Mouse (Mus musculus) forebrain, embryonic 15.5 days (tissue): ENCODE results near the gene Fam229a. TPM values are rescaled to one million over a fixed set of nuclear protein-coding genes. Genes with fewer than 3 reads are reported as not detected.

Experiments used
- ATAC-seq: fragments of 200-750 bp; cut with Nextera tagmentation; replicated peaks from 2 replicates; pipeline ENCODE4 v1.8.0; 2017; ENCODE audit warnings: mild to moderate bottlenecking, moderate TSS enrichment, moderate library complexity
- H3K27ac ChIP-seq: fragments of 300-500 bp; sonication (generic); replicated peaks from 2 replicates; pipeline ENCODE4 v1.5.1; 2015; ENCODE audit warnings: mild to moderate bottlenecking, inconsistent platforms
- H3K27me3 ChIP-seq: fragments of 300-500 bp; sonication (generic); 2 replicates; pipeline ENCODE4 v1.6.1; 2015; ENCODE audit warnings: inconsistent platforms
- H3K36me3 ChIP-seq: fragments of 300-500 bp; sonication (generic); 2 replicates; pipeline ENCODE4 v1.6.1; 2015; ENCODE audit warnings: mild to moderate bottlenecking, inconsistent platforms
- H3K4me1 ChIP-seq: fragments of 300-500 bp; sonication (generic); 2 replicates; pipeline ENCODE4 v1.6.1; 2015; ENCODE audit warnings: inconsistent platforms
- H3K4me2 ChIP-seq: fragments of 300-500 bp; sonication (generic); replicated peaks from 2 replicates; pipeline ENCODE4 v1.6.1; 2015; ENCODE audit warnings: mild to moderate bottlenecking, inconsistent platforms
- H3K4me3 ChIP-seq: fragments of 300-500 bp; sonication (generic); 2 replicates; pipeline ENCODE4 v1.5.1; 2015; ENCODE audit warnings: mild to moderate bottlenecking, inconsistent platforms
- H3K9ac ChIP-seq: fragments of 300-500 bp; sonication (generic); replicated peaks from 2 replicates; pipeline ENCODE4 v1.6.1; 2015; ENCODE audit warnings: mild to moderate bottlenecking, inconsistent platforms
- H3K9me3 ChIP-seq: fragments of 300-500 bp; sonication (generic); 2 replicates; pipeline ENCODE4 v1.6.1; 2016; ENCODE audit warnings: inconsistent platforms
- WGBS: fragments of 180-500 bp; shearing (Covaris S2); methylation state at CpG from one replicate; pipeline ENCODE4 v1.1.7; 2015; ENCODE audit warnings: mixed read lengths; 5-methylcytosine and 5-hydroxymethylcytosine counted together
- polyA plus RNA-seq: library from polyadenylated mRNA; unstranded; fragments of >200 nt; fragmentation: Nextera tagmentation; extraction: Ambion mirVana; gene quantifications from 2 replicates; pipeline ENCODE4 v1.2.1, GENCODE M21; 2015

Fam229a gene
- polyA plus RNA-seq, 1 experiment from 2014 or later, result not detected

DNA sequence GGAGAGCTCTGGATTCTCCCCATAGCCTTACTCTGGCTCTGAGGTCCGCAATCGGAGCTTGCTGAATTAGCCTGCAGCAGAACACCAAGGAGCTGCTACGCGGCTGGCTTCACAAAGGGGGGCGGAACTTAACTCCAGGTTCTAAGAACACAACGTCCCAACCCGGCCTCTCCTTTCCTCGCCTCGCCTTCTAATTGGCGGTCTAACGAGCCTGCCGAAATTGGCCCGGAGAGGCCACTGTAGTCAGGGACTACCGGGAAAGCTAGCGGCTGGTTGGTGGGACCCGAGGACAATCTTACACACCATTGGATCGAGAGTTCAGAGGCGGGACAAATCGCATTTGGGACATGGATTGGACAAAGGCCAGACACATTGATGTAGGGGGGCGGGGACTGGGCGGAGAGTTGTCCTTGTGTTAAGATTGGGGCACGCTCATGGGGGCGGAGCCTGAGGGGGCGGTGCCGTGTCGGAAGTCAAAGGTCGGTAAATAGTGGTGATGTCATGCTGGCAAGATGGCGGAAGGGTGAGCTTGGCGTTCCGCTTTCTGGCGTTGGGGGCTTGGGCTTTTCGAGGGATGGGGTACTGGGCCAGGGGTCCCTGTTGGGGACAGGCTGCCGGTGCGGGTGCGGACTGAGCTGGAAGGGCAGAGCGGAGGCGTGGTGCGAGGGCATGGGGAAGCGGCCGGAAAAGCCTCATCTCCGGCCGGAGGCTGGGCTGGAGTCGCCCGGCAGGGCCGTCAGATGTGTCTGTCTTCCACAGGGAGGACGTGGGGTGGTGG, 29.6 kb upstream of the Fam229a start, which contains the start of gene Bsdc1:
Gene Bsdc1 (plus strand): TSS at position 399 of the 778 bp plus-strand sequence.
- H3K4me3 ChIP-seq, result peak within 1 kb of the TSS; percentile 99
- under 1% methylated on average over 46 of the region's 46 CpGs for WGBS

DNA sequence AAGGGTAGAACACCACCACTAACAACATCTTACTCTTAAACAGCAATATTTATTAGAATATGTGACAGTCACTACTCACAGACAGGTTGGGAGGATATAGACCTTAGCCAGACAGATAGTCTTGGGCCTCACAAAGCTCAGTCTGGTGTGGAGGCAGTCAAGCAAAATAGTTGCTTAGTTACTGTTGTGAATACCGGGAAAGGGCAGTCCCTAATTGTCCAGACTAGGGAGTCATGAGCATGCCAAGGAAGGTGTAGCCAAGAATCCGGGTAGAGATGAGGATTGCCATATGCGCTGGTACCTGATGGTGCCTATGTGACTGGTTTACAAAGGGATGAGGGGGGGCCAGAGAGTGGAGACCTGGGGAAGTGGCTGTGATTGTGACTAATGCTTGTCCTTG, 28.9 kb upstream of the Fam229a start:
- Histone ChIP-seq H3K4me2 (peak overlapping the region; percentile 91), H3K9me3 (no peaks in the 10 kb centered on the region), H3K27me3 (no peaks in the 10 kb centered on the region), H3K4me1 (peaks cover 18% of the 10 kb centered on the region), H3K27ac (peak overlapping the region; percentile 97; the same call in 1 of the 2 replicates), H3K4me3 (peak overlapping the region; percentile 99), H3K9ac (peak overlapping the region; percentile 91), H3K36me3 (peaks cover 26% of the 10 kb centered on the region)
- WGBS, result 40% methylated on average over 3 of the region's 3 CpGs
- no peak for ATAC-seq

More for the DNA sequence above, 29.6 kb upstream of the Fam229a start, which contains the start of gene Bsdc1:
- peak within 1 kb of the TSS; percentile 97 for H3K27ac ChIP-seq
- H3K9ac ChIP-seq, result peak within 1 kb of the TSS; percentile 91
- H3K27me3 ChIP-seq, result no peaks in the 10 kb centered on the region
- ATAC-seq, result peak; percentile 99
- no peaks in the 10 kb centered on the region for H3K9me3 ChIP-seq
- H3K36me3 ChIP-seq, result peaks cover 18% of the 10 kb centered on the region
- peaks cover 18% of the 10 kb centered on the region for H3K4me1 ChIP-seq
- H3K4me2 ChIP-seq, result peak within 1 kb of the TSS; percentile 91

DNA sequence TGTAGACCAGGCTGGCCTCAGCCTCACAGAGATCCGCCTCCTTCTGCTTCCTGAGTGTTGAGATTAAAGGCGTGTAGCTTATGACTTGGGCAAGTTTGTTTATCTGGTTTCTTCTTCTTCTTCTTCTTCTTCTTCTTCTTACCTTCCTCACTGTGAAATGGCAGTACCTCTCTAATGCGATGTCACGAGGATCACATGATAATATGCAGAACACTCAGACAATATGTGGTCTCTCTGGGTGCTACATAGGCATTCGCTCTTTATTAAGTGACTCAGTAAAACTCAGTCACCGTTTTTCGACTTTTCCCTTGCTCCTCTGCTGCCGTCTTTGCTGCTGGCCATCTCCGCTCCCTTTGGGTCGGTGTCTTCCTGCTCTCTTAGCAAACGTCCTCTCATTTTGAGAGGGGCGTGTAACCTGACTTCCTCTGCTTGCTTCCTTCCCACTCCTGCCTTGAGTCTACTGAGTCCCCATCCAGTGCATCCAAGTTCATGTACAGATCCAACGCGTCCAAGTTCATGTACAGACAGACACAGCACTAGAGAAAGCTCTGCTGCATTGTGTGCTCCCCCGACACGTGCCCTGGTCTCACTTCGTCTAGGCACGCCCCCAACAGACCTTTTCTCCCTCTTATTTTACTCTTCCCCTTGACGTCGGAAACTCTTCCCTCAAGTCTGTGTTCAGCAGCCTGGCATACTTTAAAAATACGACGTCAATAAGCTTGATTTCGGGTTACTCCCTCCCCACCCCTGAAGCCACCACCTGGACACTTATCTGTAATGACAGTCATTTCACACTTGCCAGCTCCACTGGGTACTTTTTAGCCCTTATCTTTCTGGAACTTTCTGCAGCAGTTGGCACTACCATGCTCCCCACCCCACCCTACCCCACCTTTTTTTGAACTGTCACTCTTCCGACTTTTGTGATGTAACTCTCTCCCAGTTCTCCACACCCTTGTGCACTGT, 27.6 kb upstream of the Fam229a start:
- no peak overlapping the region for H3K27ac ChIP-seq
- no peak overlapping the region for H3K4me3 ChIP-seq
- no peak for ATAC-seq
- H3K9ac ChIP-seq, result no peak overlapping the region
- H3K4me1 ChIP-seq, result peaks cover 18% of the 10 kb centered on the region
- H3K36me3 ChIP-seq, result peaks cover 38% of the 10 kb centered on the region
- no peaks in the 10 kb centered on the region for H3K9me3 ChIP-seq
- no peaks in the 10 kb centered on the region for H3K27me3 ChIP-seq
- WGBS, result 89% methylated on average over 24 of the region's 24 CpGs
- no peak overlapping the region for H3K4me2 ChIP-seq

DNA sequence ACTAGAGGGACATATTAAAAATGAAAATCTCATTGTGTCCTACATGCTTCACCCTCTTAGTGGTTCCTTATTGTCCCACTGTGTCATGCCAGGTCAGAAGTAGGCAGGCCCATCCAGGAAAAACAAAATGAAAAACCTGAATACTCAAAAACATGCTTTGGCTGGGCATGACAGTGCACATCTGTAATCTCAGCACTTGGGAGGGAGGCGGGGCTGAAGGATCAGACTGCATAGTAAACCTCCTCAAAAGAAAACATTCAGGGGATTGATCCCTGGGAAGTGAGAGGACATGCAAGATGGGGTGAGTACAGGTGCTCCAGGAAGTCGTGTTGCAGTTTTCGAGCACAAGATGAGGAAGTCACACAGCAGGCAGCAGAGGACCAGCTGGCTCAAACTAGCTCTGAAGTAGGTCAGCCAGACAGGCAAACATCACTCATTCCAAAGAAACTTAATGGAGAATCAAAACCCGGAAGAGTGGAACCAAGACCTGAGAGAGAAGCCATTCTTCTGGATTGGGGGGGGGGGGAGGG, 26.6 kb upstream of the Fam229a start:
- Histone ChIP-seq H3K4me2 (no peak overlapping the region), H3K9ac (no peak overlapping the region), H3K27ac (no peak overlapping the region), H3K27me3 (no peaks in the 10 kb centered on the region), H3K4me3 (no peak overlapping the region), H3K36me3 (peaks cover 48% of the 10 kb centered on the region), H3K9me3 (no peaks in the 10 kb centered on the region), H3K4me1 (peaks cover 18% of the 10 kb centered on the region)
- WGBS, result 84% methylated on average over 4 of the region's 4 CpGs
- ATAC-seq, result no peak

DNA sequence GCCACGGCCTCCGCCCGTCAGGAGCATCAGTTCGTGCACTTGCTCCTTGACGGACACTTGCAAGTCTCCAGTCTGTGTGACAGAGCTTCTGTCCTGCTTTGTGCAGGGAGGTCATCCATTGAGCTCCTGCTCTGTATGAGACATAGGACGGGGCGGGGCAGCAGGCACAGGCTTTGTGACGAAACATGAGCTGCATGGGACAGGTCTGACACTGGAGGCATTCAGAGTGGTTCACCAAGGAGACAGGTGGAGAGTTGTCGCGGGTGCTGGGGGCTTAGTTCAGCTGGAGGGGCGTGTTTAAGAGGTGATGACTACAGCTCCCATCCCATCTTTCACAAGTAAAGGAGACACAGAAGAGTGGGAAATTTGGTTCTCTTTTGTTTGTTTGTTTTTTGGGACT, 14.9 kb upstream of the Fam229a start:
- H3K27me3 ChIP-seq, result no peaks in the 10 kb centered on the region
- H3K4me1 ChIP-seq, result no peaks in the 10 kb centered on the region
- WGBS, result 90% methylated on average over 11 of the region's 11 CpGs
- H3K4me3 ChIP-seq, result no peak overlapping the region
- peaks cover 85% of the 10 kb centered on the region for H3K36me3 ChIP-seq
- ATAC-seq, result no peak
- H3K9ac ChIP-seq, result no peak overlapping the region
- H3K27ac ChIP-seq, result no peak overlapping the region
- no peaks in the 10 kb centered on the region for H3K9me3 ChIP-seq
- no peak overlapping the region for H3K4me2 ChIP-seq

DNA sequence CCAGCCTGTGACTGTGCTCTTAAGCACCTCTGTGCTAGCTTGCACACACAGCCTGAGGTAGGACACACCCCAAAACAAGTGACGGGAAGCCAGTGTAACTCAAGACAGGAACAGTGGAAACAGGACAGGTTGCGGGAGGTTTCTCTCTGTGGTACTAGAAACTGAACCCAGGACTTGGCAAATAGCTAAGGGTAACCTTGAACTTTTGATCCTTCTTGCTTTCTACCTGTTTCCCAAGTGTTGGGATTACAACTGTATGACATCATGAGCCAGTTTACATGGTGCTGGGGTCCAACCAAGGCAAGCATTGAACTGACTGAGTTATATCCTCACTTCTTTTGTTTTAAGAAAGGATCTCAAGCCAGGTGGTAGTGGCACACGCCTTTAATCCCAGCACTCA, 11.1 kb upstream of the Fam229a start:
- H3K36me3 ChIP-seq, result peaks cover 72% of the 10 kb centered on the region

DNA sequence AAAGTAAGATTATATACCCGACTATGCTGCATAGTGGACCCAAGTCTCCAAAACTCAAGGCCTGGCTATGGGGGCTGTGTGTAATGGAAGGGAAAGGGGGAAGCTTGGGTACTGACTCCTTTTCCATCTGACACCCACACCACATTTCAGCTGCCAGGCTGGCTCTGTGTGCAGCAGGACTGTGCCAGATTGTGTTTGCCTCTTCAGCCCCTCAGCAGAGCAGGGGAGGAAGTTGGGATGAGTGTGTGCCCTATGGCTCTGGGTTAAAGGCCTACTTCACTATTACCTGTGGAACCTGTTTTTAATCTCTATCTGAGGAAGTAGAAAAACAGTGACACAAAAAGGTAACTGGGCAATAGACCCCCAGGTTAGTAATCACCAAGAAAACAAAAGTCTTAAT, 9.9 kb upstream of the Fam229a start:
- H3K9me3 ChIP-seq, result no peaks in the 10 kb centered on the region
- H3K27ac ChIP-seq, result no peak overlapping the region
- no peak overlapping the region for H3K4me2 ChIP-seq
- H3K4me1 ChIP-seq, result no peaks in the 10 kb centered on the region
- H3K27me3 ChIP-seq, result no peaks in the 10 kb centered on the region
- no peak overlapping the region for H3K4me3 ChIP-seq
- WGBS, result 84% methylated on average over 1 of the region's 1 CpGs
- ATAC-seq, result no peak
- no peak overlapping the region for H3K9ac ChIP-seq
- H3K36me3 ChIP-seq, result peaks cover 74% of the 10 kb centered on the region

More for the DNA sequence above, 11.1 kb upstream of the Fam229a start:
- Histone ChIP-seq H3K9ac (no peak overlapping the region), H3K4me2 (no peak overlapping the region), H3K9me3 (no peaks in the 10 kb centered on the region), H3K4me1 (no peaks in the 10 kb centered on the region), H3K27ac (no peak overlapping the region), H3K4me3 (no peak overlapping the region), H3K27me3 (no peaks in the 10 kb centered on the region)
- ATAC-seq, result no peak
- WGBS, result 88% methylated on average over 3 of the region's 3 CpGs

DNA sequence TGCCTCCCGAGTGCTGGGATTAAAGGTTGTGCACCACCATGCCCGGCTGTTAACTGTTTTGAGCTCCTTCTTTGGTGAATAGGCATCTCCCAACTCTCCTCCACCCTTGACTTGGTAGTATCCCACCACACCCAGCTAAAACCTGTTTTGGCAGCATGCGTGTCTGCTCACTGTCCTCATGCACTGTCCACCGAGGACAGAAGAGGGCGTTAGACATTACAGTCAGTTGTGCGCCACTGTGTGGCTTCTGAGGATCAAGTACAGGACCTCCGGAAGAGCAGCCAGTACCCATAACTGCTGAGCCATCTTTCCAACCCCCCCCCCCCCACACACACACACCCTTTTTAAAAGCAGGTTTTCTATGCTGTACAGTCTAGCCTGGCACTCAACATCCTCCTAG, 3.7 kb downstream of the Fam229a start:
- WGBS, result 70% methylated on average over 7 of the region's 7 CpGs
- peaks cover 29% of the 10 kb centered on the region for H3K4me1 ChIP-seq
- no peak overlapping the region for H3K4me2 ChIP-seq
- H3K27me3 ChIP-seq, result peaks cover 19% of the 10 kb centered on the region
- H3K9ac ChIP-seq, result no peak overlapping the region
- no peaks in the 10 kb centered on the region for H3K9me3 ChIP-seq
- ATAC-seq, result no peak
- peaks cover under 1% of the 10 kb centered on the region; the same call in 1 of the 2 replicates for H3K36me3 ChIP-seq
- no peak overlapping the region for H3K27ac ChIP-seq
- H3K4me3 ChIP-seq, result no peak overlapping the region

DNA sequence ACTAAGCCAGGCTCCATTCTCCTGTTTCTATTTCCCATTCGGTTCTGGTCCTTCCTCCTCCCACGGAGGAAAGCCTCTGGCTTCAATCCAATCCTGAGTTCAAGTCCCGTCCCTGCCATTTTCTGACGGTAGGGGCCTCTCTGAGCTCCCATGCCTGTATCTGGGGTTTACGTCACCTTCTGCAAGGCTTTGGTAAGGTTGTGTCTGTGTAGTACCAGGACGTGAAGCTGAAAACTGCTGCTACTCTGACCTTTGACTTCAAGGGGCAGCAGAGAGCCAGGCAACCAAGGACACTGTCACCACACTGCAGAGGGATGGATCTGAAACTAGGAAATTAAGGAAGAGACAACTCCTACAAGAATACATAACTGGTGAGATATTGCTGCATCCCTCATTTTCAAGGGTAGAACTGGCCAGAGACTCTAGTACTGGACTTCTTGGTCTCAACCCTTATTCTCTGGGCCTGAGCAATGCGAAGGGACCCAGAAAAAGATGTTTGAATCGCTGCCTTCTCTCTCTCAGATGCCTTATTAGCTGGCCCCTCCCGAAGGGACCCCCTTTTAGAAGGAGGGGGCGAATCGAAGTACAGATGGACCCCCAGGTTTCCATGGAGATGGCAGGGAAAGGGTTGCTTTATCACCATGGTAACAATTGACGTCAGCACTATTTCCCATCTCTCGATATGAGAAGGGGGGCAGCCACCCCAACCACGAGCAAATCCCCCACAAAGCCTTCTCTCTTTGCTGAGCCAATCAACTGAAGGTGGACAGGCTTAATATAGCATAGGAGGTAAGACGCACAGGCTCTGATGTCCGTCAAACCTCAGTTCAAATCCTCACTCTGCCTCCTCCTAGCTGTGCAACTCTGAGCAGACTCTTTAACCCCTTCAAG, 4.9 kb downstream of the Fam229a start:
- ATAC-seq, result peak; percentile 53
- WGBS, result 18% methylated on average over 16 of the region's 16 CpGs
- H3K4me2 ChIP-seq, result peak overlapping the region; percentile 37
- peaks cover 27% of the 10 kb centered on the region for H3K4me1 ChIP-seq
- no peaks in the 10 kb centered on the region for H3K9me3 ChIP-seq
- peak overlapping the region; percentile 29 for H3K4me3 ChIP-seq
- peak overlapping the region; percentile 85 for H3K27ac ChIP-seq
- peak overlapping the region; percentile 38 for H3K9ac ChIP-seq
- H3K36me3 ChIP-seq, result no peaks in the 10 kb centered on the region
- H3K27me3 ChIP-seq, result peaks cover 17% of the 10 kb centered on the region

DNA sequence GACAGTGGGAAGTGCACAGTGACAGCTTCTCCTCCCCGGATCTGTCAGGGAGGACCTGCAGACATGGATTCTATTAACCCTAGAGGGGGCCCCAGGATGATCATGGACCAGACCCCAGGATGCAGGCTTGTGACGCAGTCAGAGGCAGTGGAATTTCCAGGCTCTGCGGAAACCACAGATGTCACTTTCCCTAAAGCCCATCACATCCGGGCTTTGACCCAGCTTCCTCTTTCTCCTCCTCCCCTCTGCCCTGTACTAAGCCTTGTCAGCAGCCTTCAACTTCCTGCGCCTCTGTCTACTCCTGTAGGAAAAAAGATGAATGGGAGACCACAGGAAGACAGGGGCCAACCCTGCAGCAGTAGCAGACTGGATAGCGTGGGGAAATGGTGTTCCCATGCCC, 5.6 kb downstream of the Fam229a start:
- Histone ChIP-seq H3K4me1 (peaks cover 24% of the 10 kb centered on the region), H3K27ac (peak overlapping the region; percentile 85), H3K4me3 (peak overlapping the region; percentile 29), H3K4me2 (peak overlapping the region; percentile 37), H3K27me3 (peaks cover 10% of the 10 kb centered on the region), H3K36me3 (no peaks in the 10 kb centered on the region), H3K9me3 (no peaks in the 10 kb centered on the region), H3K9ac (peak overlapping the region; percentile 38)
- no peak for ATAC-seq
- WGBS, result 56% methylated on average over 6 of the region's 6 CpGs

DNA sequence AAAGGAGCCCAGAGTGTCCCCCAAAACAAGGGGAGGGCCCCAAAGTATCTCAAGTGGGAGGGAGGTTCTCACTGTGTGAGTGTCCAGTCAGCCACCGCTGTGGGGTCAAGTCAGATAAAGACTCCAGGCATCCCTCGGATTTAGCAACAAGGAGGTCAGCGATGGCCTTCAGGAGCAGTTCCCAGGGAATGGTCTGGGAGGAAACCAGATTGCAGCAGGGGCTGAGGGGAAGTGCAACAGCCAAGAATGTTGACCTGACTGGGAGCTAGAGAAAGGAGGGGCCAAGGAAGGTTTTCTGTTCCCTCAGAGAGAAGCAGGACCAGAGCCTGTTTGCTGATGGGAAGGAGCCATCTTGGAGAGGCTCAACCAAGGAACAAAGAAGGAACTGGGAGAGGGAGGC, 8.0 kb downstream of the Fam229a start:
- WGBS, result 90% methylated on average over 3 of the region's 3 CpGs

More for the DNA sequence above, 8.0 kb downstream of the Fam229a start:
- peaks cover 20% of the 10 kb centered on the region for H3K4me1 ChIP-seq
- H3K27me3 ChIP-seq, result no peaks in the 10 kb centered on the region
- H3K4me3 ChIP-seq, result no peak overlapping the region
- H3K4me2 ChIP-seq, result no peak overlapping the region
- no peaks in the 10 kb centered on the region for H3K9me3 ChIP-seq
- H3K36me3 ChIP-seq, result no peaks in the 10 kb centered on the region
- ATAC-seq, result no peak
- H3K9ac ChIP-seq, result no peak overlapping the region
- no peak overlapping the region for H3K27ac ChIP-seq
